Mouse (Mus musculus) WW6 (cell line): ENCODE results near the gene Lrrc27.

Source experiments
- DNase-seq: peaks from one replicate; pipeline ENCODE4 v3.0.0-alpha.2; 2013; ENCODE audit warnings: low read depth, low spot score

Lrrc27 gene

GRCm38 (mm10) chr7:139212754-139213745 lies at the start of gene Lrrc27, which contains the start of gene Stk32c:
Lrrc27 (plus strand) TSS chr7:139212988.
Stk32c (minus strand) TSS chr7:139213307.
- peak; percentile 97 for DNase-seq

- DNase-seq = no peak
Observed at GRCm38 (mm10) chr7:139164410-139164809, 48.4 kb upstream of the Lrrc27 start.

GRCm38 (mm10) chr7:139169143-139169542 lies 43.6 kb upstream of the Lrrc27 start:
- no peak for DNase-seq

- DNase-seq = no peak
Observed at GRCm38 (mm10) chr7:139179299-139179698, 33.5 kb upstream of the Lrrc27 start.

GRCm38 (mm10) chr7:139180058-139180457 lies 32.7 kb upstream of the Lrrc27 start:
- DNase-seq = no peak

- no peak for DNase-seq
Observed at GRCm38 (mm10) chr7:139184396-139184795, 28.4 kb upstream of the Lrrc27 start.

- DNase-seq = no peak
Observed at GRCm38 (mm10) chr7:139184846-139185245, 27.9 kb upstream of the Lrrc27 start.

GRCm38 (mm10) chr7:139185971-139186370 lies 26.8 kb upstream of the Lrrc27 start:
- no peak for DNase-seq

- DNase-seq = no peak
Observed at GRCm38 (mm10) chr7:139186436-139186835, 26.4 kb upstream of the Lrrc27 start.

- no peak for DNase-seq
Observed at GRCm38 (mm10) chr7:139187277-139187676, 25.5 kb upstream of the Lrrc27 start.

GRCm38 (mm10) chr7:139187771-139188633 lies 24.8 kb upstream of the Lrrc27 start:
- DNase-seq = no peak

GRCm38 (mm10) chr7:139188634-139189207 lies 24.1 kb upstream of the Lrrc27 start:
- no peak for DNase-seq

- no peak for DNase-seq
Observed at GRCm38 (mm10) chr7:139190616-139191015, 22.2 kb upstream of the Lrrc27 start.

GRCm38 (mm10) chr7:139191619-139192018 lies 21.2 kb upstream of the Lrrc27 start:
- DNase-seq = no peak

- no peak for DNase-seq
Observed at GRCm38 (mm10) chr7:139197022-139197421, 15.8 kb upstream of the Lrrc27 start.

- DNase-seq = no peak
Observed at GRCm38 (mm10) chr7:139200108-139200507, 12.7 kb upstream of the Lrrc27 start.

- no peak for DNase-seq
Observed at GRCm38 (mm10) chr7:139201209-139201608, 11.6 kb upstream of the Lrrc27 start.

GRCm38 (mm10) chr7:139208023-139208772 lies 4.6 kb upstream of the Lrrc27 start:
- no peak for DNase-seq

GRCm38 (mm10) chr7:139208773-139209095 lies 4.1 kb upstream of the Lrrc27 start:
- no peak for DNase-seq

- no peak for DNase-seq
Observed at GRCm38 (mm10) chr7:139211761-139212160, 1.0 kb upstream of the Lrrc27 start.

GRCm38 (mm10) chr7:139213751-139214150 lies 963 bp downstream of the Lrrc27 start:
- DNase-seq = no peak
